Mouse (Mus musculus): Measurements from ENCODE around the gene Sox6. TPM values are rescaled to one million over a fixed set of nuclear protein-coding genes. Genes with fewer than 3 reads are reported as not detected.
"Not testable (repeated sequence)": the region's sequence is repeated elsewhere in the genome, so short reads cannot be mapped to it uniquely, and the experiment has no call there.

Sox6 gene
- total RNA-seq, 4 experiments from 2014 or later: 26.5 to 36.8 (median 31.9) TPM

DNA sequence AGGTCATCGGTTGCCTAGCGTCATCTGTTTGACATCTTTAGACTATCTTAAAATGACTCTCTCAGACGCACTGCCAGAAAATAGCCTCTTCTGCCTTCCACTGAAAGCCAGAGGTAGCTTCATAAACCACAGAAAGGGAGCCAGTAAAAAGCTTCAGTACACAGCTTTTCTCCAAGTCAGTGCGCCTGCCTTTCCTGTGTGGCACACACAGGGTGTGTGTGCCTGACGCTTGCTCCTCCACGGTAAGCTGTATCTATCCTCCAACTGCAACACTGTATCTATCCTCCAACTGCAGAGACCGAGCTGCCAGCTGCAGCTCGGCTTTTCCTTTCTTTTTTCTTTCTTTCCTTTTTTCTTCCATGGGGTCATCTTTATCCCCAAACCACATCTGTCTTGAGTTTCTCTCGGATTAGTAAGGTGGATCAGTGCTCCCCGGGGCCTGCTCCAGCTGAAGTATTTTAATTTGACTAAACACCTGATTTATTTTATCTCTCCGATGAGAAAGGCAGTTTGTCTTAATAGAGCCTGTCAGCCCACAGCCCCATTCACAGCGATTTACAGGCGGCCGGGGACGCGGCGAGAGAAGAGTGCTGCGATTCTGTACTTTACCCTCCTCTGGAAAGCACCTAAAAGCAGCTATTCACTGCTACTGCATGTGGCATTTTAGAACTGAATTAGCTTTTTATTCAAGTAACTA is 371.8 kb downstream of the Sox6 start:
- no peak for DNase-seq (ENCODE audit: low spot score in 2 of 2)

DNA sequence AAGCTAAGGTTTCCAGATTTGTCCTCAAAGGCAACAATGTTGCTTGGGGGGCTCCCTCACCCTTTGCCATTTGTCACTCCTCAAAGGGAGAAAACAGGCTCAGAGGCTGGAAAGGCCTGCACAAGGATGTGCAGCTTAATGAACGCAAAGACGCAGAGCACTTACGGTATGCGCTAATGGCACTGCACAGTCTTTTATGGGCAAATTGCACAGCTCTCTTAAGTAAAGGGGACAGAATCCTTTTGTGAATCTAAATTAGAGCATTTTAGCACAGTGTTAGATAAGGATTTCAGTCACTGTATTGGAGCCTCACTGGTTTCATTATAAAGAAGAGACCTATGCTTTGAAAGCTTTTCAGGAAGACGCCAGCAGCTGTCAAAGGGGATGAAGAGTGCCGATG is 375.2 kb downstream of the Sox6 start:
- no peak for DNase-seq (ENCODE audit: low spot score in 2 of 2)

DNA sequence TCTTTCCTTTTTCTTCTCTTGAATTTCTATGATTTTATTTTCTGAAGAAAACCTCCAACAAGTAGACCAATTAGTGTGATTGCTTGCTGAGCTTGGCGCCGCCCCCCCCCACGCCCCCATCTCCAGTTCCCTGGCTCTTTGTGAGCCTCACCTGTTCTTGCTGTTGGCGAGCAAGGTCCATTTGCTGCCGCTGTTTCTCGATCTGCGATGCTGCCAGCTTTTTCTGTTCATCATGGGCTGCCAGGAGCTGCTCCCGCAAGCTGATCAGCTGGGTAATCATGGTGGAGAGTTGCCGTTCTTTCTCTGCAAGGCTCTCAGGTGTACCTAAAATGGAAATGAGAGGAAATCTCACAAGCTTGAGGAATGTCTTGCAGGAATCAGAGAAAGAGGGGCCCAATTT is 376.5 kb downstream of the Sox6 start:
- no peak for DNase-seq (ENCODE audit: low spot score in 2 of 2)

DNA sequence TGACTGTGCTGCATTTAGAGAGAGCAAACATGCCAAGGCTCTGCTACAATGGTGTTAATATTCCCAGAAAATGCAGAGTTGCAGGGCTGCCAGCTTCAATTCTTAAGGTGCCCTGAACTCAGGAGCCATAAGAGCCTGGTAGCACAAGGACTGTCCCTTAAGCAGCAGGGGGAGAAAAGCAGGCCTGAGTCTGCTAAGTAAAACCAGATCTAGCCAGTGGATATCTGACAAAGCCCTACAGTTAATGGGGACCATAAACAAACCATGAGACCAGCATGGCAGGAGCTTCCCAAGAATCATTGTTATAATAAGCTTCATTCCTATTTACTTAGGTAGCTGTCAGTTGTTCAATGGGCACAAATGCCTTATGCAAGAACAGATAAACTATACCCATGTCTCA is 391.9 kb downstream of the Sox6 start:
- DNase-seq (ENCODE audit: low spot score in 2 of 2): no peak

DNA sequence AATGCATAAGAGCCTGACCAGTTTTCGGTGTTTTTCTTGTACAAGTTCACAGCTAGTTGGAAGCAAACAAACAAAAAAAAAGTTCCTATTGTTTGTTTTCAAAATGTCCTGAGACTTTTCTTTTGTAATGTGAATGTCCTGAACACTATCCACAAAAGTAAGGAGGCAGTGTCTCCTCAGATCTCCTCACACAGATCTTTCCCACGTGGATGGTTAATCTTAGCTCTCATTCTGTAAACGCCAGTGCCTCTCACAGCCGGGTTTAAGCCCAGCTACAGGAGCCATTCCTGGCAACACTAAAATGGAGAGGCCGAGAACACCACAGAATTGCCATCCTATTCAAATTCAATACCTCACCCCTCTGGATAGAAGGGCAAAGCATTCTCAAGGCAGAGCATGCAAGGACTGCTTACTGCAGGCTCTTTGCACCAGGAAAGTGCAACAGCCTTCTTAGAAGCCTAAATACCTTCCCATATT is 392.6 kb downstream of the Sox6 start:
- no peak for DNase-seq (ENCODE audit: low spot score in 2 of 2)

DNA sequence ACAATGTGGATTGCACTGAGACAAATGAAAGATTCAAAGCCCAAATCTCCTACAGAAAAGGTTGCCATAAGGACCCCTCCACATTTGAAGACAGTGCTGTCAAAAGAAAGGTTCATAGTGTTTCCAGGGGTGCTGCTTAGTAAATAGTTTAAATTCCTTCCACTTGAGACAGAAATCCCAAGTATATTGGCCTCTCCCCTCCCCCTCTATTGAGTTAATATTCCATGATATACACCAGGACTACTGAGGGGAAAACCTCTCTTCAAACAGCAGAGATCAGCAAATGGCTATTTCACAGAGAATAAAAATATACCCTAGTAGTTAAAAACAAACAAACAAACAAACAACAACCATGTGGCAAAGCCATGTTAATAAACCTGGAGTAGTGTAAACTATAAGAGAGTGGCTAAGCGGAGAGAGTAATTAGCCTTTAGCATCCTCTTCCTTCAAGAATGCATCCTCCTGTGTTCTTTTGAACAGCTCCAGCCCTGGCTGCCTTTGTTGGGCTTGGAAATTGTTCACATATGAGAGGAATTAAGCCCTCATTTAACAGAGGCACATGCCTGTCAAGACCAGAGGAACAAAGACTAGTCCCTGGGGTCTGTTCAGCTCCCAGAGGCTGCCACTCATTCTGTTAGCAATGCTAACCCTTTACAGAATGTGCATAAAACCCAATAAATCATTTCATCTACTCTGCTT is 393.2 kb downstream of the Sox6 start:
- no peak for DNase-seq (ENCODE audit: low spot score in 2 of 2)

DNA sequence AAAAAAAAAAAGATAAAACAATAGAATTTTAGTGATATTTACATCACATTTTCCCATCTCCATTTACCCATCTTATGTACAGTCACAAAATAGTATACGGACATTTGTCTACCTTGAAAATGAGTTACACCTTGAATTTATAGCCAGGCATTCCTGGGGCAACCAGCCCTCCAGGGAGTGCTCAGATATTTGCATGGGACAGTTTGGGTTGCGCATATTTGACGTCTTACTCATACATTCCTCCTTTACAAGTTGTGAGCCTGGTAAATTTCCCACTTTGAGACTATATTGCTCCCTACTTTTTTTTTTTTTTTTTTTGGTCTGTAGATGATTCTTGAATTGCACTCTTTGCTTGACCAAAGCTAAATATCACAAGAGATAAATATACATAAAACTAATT is 407.9 kb downstream of the Sox6 start:
- DNase-seq (ENCODE audit: low spot score in 2 of 2): no peak

DNA sequence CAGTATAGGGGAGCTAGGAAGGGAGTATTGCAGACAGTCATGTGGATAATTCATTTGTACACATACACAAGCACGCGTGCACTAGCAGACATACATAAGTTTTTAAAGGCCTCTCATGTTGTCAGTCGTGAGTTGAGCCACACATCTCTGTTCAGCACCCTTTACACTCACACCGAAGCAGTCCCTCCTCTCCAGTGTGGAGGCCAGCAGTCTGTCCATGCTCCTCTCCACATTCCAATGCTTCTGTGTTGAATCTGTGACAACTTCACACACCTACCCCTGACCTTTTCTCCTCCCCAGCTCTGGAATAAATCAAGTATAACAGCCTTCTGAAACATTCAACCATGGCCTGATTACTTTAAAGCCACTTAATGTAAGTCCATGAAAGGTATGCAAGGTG is 408.3 kb downstream of the Sox6 start:
- no peak for DNase-seq (ENCODE audit: low spot score in 2 of 2)

DNA sequence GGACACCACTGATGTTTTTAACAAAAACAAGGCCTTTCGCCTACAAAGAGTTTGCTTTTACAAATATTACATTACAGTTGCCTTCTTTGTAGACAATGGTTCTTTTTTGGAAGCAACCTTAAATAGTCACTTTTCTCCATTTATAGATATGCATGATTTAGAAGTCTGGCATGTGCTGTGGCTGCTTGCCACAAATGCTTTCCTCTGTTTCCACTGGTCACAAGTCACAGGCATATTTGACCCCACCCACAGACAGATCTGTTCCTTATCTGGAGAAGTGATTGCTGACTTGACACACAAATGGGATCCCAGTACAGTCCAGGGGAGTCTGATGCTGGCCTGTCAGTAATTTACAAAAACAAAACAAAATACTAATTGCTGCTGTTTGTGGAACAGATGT is 409.8 kb downstream of the Sox6 start:
- DNase-seq (ENCODE audit: low spot score in 2 of 2): no peak

DNA sequence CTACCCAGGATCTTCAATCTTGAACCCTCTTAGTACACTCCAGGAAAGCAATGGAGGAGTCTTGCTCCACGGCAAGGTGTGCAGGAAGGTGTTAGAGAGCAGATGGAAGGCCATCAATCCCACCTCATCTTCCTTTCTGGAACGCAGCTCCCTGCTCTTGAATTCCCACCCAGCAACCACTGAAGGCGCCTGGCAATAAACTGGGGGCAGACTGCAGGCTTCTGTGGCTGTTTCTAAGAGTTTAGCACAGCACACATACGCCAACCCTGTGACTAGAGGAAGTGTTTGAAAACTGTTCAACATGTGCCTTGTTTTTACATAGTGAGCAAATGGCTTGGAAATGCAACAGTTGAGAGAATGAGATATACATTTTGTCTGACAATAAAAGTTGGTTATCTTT is 412.6 kb downstream of the Sox6 start:
- DNase-seq (ENCODE audit: low spot score in 2 of 2): no peak

DNA sequence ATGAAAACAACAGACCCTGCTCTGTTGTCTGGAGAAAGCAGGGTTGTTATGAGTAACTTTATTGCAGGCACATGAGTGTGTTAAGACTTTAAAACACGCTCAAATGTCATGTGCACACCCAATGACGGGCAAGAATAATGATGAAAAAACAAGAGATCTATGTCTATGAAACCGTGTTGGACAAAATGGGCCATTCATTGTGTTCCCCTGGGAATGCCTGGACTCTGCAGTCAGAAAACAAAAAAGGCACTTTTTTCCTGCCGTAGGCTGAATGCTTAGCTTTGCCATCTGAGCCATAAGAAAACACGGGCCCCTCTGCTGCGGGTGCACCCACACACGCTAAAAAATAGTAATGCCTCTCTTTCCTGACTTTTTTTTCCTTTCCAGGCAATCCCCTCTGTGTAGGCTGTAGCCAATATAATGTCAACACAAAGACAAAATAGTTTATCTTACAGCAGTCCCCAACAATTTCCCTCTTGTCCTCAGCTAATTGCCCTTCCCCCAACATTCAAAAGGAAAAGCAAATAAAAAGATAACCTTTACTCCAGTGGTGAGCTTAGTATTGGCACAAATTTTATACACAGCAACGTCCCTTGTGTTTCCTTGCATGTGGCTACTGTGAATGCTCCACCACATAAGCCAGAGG is 413.6 kb downstream of the Sox6 start:
- no peak for DNase-seq (ENCODE audit: low spot score in 2 of 2)

DNA sequence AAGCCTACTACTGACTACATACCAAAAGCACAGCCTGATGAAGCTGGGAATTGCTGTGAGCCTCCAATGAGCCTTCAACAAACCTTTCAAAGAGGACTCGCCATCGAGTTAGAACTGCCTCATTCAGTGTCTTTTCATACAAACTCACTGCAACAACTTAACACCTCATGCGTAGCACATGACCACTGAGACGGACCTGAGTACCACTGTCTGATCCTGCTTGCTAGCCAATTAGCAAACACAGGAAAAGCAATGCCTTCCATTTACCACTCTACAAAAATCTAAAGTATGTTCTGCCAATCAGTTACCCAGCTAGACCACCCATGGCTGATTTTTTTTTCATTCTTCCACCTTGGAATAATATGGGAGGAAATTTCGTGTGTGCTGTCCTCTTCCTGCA is 414.1 kb downstream of the Sox6 start:
- no peak for DNase-seq (ENCODE audit: low spot score in 2 of 2)

DNA sequence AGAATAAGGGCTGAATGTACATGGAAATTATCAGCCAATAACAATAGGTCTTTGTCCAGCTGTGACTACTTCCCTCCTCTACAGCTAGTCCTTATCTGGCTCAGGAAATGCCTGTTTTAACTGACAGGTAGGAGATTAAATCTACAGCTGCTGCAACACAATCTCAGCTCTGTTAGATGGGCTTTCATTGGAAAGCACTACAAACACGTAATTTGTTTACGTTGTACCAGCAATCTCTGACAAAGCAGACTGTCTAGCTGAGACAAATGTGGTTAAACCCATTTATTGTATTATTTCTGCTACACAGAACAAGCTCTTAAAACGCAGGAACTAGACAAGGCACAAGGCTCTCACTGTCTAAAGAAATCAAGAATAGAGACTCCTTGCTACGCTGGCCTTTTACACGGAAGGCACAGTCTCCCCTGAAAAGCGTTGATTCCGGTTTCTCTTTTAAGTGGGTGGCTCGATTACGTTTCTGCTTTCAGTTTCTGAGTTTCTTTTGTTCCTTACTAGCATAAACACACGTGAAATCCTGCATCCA is 422.8 kb downstream of the Sox6 start:
- DNase-seq (ENCODE audit: low spot score in 2 of 2): no peak

DNA sequence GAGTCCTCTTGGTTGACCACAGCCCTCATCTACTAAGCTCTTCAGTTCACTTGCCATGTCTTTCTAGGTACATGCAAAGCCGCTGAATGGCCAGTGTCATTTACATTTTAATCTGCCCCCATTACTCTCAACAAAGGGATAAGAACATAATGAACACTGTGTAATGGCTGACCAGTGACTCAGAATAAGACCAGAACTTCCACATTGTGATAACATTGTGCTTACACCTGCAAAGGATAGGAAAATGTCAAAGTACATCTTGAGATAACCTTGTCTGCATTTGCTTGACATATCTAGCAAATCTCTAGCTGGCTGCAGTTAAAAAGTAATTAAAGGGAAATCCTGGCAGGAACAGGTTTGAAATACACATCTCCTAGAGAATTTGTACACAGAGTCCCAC is 431.1 kb downstream of the Sox6 start:
- no peak for DNase-seq (ENCODE audit: low spot score in 2 of 2)

DNA sequence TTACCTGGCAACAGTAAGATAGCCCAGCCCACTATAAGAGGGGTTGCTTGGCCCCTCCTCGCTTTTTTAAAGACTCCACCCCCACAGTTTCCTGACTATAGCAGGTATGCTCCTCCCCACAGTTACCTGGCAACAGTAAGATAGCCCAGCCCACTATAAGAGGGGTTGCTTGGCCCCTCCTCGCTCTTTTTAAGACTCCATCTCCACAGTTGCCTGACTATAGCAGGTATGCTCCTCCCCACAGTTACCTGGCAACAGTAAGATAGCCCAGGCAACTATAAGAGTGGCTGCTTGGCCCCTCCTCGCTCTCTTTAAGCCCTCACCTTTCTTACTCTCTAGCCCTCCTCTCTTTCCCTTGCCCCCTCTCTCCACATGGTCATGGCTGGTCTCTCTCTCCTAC is 432.5 kb downstream of the Sox6 start:
- not testable (repeated sequence) for DNase-seq (ENCODE audit: low spot score in 2 of 2)

DNA sequence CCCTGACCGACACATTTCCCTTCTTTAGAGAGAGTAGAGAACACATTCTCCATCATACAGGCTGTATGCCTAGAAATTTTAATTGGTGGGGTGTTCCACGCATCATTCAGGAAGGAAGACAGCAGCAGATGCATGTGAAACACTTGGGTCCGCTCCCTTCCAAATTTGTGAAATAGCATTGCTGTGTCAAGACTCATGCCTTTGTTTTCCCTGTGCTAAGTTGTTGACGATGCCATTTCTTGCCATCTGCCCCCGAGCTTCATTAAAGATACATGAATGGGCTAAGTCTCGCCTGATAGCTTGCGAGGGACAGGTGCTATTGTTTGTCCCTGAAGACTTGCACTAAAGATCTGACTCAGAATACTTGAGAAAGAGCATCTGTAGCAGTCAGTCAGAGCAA is 433.7 kb downstream of the Sox6 start:
- DNase-seq (ENCODE audit: low spot score in 2 of 2): no peak

DNA sequence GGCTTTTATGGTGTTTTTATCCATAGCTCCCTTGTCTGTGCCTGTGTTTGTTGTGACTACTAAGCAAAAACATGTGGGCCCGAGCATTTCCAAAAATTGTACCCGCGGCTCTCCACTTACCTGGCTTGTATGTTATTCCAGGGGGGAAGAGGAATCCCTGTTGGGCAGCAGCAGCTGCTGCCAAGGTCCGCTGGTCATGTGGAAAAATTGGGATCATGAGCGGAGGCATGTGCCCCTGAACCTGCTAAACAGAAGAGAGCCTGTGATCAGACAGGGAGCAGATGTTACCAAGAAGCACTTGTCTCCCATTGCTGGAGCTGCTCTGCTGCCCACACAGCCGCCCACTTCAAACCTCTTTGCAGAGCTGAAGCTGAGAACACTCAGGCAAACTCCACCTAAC is 441.2 kb downstream of the Sox6 start:
- DNase-seq (ENCODE audit: low spot score in 2 of 2): peak; percentile 13 to 26

DNA sequence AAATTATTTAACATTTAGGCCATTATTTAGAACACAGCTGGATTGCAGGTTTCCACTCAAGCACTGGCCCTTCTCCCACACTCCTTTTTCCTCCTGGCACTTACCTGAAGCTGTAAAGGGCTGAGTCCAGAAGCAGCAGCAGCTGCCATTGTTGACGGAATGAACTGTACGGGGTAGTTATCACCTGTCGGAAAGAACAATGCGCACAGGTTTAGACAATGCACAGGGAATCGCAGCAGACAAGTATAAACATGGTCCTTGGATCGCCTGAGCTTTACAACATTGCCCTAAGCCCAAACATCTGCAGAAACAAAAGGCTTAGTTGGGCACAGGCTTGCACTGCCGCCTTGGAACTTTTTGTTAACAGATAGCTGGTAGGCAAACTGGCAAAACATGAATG is 458.1 kb downstream of the Sox6 start:
- no peak for DNase-seq (ENCODE audit: low spot score in 2 of 2)

DNA sequence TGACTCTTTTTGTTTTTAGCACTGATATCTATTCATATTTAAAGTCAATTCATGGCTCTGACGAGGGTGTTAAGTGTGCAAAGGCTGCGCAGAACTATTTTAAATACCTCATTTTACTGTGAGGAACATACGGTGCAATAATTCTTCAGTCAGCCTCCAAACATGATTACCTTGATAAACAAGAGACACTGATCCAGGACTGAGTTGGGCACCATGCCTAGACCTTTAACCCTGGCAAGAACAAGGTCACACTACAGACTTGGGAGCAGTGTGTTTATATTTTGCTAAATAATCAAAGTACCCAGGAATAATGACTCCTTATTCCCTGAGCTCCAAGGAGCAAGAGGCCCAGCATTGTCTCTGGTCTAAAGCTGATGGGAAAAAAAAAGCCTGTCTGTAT is 458.8 kb downstream of the Sox6 start:
- no peak for DNase-seq (ENCODE audit: low spot score in 2 of 2)

DNA sequence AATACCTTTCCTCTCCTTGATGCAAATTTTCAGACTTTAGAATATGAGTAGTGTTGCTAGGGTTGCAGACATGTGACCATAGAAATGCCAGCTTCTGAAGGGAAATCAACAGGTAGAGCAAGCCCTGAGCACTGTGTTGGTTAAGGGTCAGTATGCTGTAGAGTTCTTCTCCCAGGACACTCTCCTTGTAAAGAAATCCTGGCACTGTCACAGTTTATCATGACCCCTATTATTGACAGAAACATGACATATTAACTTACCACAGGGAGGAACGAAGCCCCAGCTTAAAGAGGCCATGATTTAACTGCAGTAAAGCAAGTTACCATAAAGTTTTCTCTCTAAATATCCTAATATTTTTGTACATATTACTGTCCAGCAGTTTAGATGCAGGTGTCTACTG is 462.2 kb downstream of the Sox6 start:
- no peak for DNase-seq (ENCODE audit: low spot score in 2 of 2)

DNA sequence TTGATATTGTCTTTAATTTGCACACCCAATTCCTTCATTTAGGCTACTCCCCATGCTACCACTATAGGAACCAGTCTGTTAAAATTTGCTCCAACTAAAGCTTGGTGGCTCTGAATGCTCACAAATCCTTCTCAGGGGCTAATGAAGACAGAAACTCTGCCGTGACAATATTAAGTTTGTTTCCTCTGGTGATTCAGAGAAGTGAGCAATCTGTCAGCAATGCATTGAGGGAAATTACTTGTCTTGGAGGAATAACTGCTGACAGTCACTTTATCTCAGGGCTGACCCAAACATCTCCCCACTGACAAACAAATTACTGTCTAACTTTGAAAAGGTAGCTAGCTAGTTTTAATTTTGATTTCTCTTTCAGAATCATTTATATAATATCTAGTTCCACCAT is 463.8 kb downstream of the Sox6 start:
- DNase-seq (ENCODE audit: low spot score in 2 of 2): no peak

DNA sequence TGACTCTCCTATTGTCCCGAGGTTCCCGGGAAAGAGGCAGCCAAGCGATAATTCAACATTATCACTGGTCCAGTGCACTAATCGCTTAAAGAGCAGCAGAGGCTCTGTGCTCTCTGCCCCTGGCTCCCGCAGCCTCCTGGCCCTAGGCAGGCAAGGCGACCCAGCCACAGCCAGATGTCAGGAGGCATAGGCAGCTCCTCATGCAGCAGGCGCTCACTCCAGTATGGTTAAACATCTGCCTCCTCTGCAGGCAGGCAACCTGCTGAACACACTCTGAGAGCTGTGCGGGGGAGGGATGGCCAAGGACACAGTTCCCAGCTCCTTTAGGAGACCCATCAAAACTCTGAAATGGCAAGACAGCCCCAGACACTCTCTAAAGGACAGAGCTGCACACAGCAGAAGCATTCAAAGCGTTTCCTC is 469.8 kb downstream of the Sox6 start:
- no peak for DNase-seq (ENCODE audit: low spot score in 2 of 2)

Data from left cerebral cortex, adult 8-10 months (tissue).